Mouse (Mus musculus): ENCODE data around the gene Tmem50a.

Tmem50a gene

DNA sequence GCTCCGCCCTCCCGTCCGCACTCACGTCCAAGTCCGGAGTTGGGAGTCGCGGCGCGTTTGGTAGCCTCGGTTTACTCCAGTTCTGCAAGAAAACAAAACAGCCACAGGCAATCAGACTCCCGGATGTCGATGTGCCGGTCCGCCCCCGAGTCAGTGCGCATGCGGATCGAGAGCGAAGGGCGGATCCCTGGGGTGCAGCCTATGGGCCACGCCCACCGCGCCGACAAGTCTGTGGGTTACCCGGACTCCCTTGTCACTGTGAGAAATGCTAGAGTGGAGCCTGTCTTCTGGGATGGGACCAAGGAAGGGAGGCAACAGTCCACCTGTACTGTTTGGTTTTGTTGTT lies at the start of gene Tmem50a:
Tmem50a (minus strand) TSS at position 161 of the 346 bp plus-strand sequence.
- in situ Hi-C loops (cut with MboI, MseI) = loop anchor here in 1 of 2 experiments (25.0 kb wide), 1 partner anchor 1228 kb away; no protein-coding TSS in a partner anchor

DNA sequence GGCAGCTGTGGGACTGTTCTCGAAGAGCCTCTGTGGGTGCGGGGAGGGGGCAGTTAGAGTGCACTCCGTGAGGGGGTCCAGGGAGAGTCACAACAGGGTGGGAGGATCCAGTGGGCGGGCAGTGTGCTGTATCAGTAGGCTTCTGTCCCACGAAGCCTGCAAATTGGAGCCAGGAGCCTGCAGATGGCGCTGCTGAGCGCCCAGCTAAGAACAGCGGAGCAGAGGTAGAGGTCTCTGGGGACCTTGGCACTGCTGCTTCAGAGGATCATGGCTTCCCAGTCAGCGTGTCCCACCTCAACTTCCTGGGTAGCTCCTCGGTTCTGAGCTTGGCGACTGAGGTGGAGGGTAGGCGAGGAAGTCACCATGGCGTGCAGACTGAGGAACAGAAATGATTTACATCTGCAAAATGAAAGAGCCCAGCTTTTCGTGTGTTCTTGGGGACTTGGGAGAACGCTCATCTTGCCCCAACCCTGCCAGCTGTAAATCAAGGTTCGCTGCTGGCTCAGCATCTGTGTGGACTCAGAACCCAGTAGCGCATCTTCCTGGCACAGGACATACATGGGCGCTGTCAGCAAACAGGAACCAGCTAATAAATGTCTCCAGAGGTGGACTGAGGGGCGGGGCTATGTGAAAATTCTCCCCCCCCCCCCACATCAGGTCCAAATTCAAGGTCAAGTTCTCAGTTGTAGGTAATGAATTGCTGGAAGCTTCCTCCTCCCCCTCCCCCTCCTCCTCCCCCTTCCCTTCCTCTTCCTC lies 48.4 kb upstream of the Tmem50a start:
- in situ Hi-C loops (cut with MboI, MseI) = no loop called here

DNA sequence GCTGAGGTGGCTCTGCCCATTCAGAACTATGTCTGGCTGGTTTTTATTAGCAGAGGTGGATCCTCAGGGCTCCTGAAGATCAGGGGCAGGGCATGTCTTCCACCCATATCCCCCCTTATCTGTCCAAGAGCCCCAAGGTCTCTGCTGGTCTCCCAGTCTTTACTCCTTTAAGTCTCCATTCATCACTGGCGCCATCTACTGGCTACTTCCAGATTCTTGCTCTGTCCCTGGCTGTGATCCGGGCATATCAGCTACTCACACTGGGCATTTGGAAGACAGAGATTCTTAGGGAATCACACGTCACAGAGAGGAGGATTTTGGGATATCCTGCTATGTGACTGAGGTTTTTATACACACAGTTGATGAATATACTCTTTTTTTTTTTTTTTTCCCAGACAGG lies 41.5 kb upstream of the Tmem50a start:
- in situ Hi-C loops (cut with MboI, MseI) = no loop called here

DNA sequence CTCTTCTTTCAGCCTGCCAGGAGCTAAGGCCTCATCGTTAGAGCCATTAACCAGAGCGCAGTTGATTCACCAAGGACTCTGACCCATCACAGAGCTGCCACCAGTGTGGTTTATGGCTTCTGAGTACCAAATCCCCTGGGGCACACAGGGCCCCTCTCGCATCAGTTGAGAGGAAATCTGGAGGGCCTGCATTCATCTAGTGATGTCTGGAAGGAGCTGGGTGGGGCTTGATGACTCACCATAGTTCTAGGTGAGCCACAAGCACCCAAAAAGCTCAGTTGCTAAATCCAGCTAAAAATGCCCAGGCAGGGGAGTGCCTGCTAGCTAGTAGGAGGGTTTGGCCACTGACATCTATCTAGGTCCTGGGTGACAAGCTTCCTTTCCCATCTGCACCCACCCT lies 41.0 kb upstream of the Tmem50a start:
- in situ Hi-C loops (cut with MboI, MseI) = no loop called here

DNA sequence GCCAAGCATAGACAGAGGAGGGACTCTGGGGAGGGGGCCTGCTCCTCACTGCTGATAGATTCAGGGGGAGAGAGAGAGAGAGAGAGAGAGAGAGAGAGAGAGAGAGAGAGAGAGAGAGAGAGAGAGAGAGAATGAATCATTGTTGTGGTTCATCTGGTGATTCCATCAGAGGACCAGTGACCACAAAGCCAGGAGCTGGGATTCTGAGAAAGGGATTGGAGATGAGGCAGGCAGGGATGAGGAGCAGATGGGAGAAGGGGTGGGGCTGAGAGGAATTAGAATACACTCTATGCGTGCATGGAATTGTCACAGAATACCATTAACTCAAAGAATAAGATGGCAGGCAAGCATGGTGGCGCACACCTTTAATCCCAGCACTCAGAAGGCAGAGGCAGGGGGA lies 40.4 kb upstream of the Tmem50a start:
- in situ Hi-C loops (cut with MboI, MseI) = no loop called here

DNA sequence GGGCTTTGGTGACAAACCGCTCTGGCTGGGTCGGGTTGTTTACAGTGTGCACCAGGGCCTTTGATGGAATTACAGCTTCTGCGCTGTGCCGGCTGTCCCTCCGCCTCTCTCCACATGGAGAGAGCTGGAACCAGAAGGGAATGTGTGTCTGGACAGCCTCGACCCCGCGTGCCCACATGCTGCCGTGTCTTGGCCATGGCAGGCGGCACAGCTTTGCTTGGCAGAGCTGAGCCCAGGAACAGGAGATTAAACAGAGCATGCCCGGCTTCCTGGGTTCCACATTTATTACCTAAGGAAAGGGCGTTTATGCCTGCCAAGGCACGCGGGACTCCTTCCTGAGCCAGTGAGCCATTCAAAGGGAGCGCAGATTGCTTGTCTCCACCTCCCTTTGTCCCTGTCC lies 39.6 kb upstream of the Tmem50a start:
- in situ Hi-C loops (cut with MboI, MseI) = no loop called here

DNA sequence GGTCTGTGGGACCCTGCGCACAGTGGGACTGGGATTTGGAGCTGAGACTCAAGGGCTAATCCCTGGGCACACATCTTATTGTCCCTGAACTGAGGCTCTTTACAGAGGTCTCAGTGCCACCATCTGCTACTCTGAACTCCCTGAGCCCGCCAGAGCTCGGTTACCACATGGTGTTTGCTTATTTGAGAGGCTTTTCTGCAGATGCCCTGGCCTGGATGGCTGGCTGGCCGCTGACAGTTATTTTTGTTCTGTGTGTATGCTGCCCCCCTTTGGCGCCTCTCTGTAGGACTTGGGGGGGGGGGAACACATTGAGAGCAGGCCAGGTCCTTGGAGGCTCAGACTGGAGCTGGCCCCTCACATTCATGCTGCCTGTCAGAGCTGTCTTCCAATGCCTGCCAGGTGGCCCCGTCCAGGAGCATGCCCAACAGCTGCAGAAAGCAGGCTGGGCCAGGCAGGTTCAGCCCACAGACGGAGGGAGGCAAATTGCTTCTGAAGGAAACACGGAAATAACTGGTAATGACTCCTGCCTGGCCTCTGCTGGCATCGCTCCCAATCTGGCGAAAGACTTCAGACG lies 35.8 kb upstream of the Tmem50a start:
- in situ Hi-C loops (cut with MboI, MseI) = no loop called here

DNA sequence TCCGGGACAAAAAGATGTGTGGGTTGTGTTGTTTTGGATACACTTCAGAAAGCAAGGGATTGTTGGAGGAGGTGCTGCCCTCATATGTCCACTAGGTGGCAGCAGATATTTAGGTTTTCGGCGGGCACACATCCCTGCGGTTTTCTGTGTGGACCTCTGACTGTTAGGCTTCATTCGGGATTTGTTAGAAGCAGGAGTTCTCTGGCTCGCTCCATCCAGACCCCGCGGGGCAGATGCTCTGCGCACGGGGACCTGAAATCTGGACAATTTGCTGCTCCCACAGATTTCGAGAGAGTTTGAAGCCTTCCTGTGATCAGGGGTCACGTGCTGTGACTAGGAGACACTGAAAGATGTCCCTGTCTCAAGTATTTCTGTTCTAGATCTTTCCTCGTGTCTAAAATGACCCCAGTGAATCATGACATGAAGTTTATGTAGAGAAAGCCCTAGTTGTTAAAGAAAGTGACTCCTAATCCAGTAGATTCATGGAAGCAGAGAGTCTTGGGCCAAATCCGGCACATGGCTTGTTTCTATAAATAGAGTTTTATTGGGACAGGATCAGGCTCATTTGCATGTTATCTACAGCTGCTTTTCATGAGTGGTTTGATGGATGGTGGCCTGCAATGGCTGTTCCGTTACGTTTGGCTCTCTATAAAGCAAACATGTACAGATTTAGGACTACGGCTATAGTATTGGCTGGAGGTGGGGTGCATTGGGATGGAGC lies 31.4 kb upstream of the Tmem50a start:
- in situ Hi-C loops (cut with MboI, MseI) = no loop called here

DNA sequence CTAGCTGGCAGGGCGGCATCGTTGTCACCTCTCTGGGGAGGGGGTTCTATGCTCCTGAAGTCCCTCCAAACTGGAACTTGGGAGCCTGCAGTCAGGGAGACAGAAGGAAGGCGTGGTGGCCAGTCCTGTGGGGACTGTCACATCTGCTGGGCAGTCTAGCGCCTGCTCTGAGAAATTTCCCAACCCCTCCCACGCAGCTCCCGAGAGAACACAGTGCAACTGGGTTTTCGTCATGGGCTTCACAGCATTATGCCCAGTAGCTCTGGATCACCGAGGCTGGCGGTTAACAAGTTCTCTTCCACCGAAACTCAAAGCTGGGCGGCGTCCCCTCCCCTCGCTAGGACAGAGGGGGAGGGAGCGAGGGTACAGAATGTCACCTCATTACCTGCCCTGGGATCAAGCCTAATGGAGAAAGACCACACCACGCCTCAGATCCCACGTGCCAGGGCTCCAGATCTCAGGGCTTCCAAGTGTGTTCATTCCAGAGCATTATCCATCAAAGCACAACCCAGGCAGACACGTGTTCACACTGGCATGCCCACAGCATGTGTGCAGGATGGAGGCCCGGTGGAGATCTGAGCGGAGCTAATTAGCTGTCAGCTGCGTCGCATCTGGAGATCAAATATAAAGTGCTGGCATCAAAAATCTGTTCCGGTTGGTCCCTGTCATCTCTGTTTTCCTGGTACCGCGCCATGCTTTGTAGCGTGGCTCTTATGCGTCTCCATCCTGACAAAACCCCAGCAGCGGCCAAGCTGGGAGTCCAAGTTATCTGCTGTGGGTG lies 29.1 kb upstream of the Tmem50a start:
- in situ Hi-C loops (cut with MboI, MseI) = no loop called here

DNA sequence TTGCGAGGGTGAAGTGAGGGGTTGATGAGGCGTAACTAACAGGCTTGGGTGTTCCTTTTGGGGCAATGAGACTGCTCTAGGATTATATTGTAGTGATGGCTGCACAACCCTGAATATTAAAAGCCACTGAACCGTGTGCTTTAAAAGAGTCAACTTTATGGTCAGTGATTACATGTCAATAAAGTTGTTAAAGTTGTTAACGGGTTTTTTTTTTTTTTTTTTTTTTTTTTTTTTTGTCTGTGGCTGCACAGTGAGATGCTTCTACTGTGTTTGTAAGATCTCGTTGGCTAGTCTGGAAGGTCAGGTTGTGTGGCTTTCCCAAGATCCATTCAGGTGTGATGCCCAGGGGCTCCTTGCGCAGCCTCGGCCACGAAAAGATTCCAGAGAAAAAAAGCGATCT lies 25.1 kb upstream of the Tmem50a start:
- in situ Hi-C loops (cut with MboI, MseI) = no loop called here

DNA sequence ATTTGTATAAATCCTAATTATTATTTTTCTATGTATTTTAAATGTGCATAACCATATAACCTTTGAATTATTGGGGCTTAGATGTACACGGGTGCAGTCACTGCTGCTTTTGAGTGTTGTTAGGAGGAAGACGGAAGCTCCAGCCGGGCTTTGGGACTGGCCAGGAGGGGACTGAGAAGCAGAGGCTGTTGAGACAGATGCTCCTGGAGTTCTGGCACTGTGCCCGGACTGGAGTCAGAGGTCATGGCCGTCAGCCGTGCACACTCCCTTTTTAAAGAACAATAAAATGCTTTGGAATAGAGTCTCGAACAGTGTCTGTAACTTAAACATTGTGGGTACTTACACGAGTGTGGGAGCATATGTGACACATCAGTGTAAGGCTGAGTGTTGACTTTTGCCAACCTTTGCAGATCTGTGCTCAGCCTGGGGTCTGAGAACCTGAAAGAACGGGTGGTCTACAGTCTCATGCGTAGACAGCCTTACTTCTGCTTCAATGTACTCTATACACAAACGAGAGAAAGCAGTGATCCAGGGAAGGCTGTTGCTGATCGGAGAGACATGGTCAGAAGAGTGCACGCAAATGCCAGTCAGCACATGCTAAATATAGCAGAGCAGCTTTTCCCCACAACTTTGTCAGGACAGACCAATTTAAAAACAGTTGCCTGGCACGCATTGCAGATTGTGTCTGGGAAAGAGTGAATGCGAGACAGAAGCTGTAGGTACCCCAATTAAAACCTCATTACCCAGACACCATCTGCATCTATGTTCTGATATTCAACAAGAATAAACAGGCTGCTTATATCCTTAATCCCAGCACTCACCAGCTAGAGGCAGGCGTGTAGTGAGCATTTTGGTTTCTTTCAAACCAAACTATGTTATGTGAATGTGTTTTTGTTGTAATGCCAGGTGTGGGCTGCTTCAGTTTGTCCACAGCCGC lies 22.7 kb upstream of the Tmem50a start:
- in situ Hi-C loops (cut with MboI, MseI) = no loop called here

DNA sequence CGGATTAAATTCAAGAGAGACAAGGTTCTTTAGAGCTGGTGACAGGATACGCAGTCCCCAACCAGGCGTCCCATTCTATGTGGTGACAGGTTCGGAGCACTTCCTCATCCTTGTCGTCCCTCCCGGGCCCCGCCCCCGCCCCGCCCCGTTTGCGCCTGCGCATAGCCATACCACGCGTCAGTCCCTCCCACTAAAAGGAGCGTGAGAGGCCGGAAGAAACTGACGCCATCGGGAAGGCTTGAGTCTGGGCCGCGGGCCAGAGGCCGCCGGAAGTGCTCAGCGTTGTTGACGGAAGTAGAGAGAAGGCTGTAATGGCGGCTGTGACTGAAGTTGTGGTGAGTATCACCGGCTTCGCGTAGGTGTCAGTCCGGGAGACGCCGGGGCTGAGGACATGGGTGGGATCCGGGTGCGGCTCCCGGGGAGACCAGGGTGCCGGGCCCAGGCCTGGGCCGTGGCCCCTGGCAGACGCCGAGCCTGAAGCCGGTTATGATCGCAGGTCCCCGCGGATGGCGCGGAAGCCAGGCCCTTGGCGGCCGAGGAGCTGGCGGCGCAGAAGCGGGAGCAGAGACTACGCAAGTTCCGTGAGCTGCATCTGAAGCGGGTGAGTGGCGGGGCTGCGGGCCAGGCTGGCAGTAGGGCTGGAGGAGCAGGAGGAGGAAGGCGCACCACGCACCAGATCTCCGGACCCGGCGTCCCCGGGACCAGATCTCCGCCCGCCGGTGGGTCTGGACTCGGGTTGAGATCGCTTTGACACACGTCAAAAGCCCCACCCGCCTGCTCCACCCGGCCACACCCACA lies 16.1 kb upstream of the Tmem50a start, which contains the start of gene Syf2:
Syf2 (plus strand) TSS at position 215 of the 798 bp plus-strand sequence.
- in situ Hi-C loops (cut with MboI, MseI) = no loop called here

DNA sequence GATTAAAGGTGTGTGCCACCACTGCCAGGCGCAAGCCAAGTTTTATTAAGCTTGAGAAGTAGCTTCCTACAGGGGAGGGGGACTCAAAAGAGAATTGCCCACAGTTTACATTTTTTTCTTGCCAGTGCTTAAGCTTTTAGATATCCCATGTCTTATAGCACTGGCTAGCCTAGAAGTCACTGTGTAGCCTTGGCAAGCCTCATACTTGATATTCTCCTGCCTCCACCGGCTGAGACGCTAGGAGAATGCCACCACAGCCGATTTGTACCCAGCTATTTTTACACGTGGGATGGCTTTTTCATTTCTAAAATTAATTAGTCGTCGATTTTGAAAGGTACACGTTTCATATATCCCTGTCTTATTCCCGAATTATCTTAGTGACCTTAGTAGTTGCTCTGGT lies 15.4 kb upstream of the Tmem50a start:
- in situ Hi-C loops (cut with MboI, MseI) = no loop called here

DNA sequence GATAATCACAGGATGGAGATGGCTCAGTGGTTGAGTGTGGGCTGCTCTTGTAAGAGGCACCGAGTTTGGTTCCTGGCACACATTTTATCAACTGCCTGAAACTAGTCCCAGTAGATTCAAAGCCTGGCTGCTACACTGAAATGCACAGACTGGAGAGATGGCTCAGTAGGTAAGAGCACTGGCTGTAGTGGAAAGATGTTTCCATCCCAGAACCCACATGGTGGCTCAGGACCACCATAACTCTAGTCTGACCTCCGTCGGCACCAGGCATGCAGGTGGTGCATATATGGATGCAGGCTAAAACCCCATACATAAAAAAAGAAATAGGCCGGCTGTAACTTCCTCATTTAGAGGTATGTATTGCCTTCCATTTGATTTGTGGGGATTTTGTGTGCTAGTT lies 14.7 kb upstream of the Tmem50a start:
- in situ Hi-C loops (cut with MboI, MseI) = no loop called here

DNA sequence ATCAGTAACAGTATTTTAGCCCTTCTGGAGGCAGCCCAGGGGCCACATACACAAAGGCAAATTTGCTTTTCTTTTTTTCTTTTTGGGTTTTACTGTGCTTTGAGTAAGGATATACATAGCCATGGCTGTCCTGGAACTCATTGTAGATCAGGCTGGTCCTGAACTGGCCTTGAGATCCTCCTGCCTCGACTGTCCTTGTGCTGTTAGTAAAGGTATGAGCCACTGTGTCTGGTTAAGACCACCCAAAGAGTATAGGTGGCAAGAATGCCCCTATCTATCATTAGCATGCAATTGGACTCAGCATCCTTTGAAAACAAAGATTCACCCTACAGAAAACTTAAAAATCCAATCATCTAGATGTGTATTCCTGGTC lies 13.6 kb upstream of the Tmem50a start:
- in situ Hi-C loops (cut with MboI, MseI) = no loop called here

DNA sequence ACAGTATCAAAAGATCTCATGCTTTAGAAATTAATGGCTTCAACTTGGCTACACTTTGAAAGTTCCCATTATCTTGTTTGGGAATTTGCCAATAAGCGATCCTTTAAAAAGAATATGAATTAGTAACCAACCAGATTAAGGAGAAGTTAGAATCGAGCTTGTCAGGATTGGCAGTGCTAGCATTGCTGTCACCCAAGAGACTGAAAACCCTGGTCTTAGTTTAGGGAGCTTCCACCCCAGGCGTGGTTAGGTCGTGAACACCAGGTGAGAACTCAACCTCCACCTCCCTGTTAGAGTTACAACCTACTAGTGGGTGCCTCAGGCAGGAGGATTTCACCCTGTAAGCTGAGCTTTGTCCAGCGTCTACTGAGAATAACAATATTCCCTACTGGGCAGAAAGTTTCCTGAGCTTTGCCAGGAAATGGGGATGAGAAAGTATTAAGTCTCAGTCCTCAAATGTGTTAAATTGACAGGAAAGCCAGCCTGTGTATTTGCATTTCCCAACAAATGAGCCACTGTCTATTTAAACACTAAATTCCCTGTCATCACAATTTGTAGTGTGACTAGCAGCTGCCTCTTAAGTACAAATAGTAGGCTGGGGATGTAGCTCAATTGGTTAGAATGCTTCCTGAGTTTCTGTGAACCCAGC lies 13.1 kb upstream of the Tmem50a start:
- in situ Hi-C loops (cut with MboI, MseI) = no loop called here

DNA sequence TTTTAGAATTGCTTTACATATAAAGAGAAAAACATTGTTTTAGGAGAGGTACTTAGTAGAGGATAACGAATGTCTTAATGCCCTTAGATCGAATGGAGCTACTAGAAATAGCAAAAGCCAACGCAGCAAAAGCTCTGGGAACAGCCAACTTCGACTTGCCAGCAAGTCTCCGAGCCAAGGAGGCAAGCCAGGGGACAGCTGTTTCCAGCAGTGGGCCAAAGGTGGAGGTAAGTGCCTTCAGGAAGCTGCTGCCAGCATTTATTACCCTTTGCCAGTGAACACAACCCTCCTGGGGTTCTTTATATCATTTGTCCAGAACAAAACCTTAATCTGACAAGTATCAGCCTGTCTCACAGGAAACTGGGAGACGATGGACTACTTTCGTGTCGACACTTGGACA lies 10.4 kb upstream of the Tmem50a start:
- in situ Hi-C loops (cut with MboI, MseI) = no loop called here

DNA sequence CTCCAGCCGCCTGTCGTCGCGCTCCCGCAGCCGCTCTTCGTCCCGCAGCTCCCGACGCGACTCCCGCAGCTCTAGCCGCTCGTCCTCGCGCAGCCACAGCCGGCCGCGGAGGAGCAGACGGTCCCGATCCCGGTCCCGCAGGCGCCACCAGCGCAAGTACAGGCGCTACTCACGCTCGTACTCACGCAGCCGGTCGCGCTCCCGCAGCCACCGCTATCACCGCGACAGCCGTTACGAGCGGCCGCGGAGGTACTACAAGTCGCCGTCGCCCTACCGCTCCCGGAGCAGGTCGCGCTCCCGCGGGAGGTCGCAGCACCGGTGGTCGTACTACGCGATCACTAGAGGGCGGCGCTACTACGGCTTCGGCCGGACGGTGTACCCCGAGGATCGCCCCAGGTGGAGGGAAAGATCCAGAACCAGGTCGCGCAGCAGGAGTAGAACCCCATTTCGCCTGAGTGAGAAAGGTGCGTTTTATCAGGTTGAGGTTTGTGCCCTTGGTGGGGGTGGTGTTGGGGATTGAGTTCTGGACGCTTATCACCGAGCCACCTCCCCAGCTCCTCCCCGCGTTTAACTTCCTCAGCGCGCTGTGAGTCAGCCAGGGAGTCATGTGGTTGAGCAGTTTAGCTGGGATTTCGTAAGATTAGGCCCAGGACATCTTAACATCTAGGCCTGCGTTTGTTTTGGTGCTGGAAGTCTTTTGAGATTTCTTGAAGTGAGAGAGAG lies 9.4 kb upstream of the Tmem50a start:
- in situ Hi-C loops (cut with MboI, MseI) = loop anchor here in 1 of 2 experiments (25.0 kb wide), 1 partner anchor 1237 kb away; no protein-coding TSS in a partner anchor
